Mouse (Mus musculus) liver, adult 2 months (tissue): ENCODE measurements around the gene Nr5a1.

Experiments
- CTCF ChIP-seq: fragments of 200-500 bp; IDR thresholded peaks from 2 replicates; pipeline ENCODE4 v1.5.1; 2011; ENCODE audit warnings: low read depth, low read length, control low read depth
- POLR2A ChIP-seq: fragments of 200-500 bp; IDR thresholded peaks from 2 replicates; pipeline ENCODE4 v1.6.1; 2011; ENCODE audit warnings: low read length, control low read depth; ENCODE audit not compliant: insufficient read depth; ENCODE audit errors: extremely low read depth

DNA sequence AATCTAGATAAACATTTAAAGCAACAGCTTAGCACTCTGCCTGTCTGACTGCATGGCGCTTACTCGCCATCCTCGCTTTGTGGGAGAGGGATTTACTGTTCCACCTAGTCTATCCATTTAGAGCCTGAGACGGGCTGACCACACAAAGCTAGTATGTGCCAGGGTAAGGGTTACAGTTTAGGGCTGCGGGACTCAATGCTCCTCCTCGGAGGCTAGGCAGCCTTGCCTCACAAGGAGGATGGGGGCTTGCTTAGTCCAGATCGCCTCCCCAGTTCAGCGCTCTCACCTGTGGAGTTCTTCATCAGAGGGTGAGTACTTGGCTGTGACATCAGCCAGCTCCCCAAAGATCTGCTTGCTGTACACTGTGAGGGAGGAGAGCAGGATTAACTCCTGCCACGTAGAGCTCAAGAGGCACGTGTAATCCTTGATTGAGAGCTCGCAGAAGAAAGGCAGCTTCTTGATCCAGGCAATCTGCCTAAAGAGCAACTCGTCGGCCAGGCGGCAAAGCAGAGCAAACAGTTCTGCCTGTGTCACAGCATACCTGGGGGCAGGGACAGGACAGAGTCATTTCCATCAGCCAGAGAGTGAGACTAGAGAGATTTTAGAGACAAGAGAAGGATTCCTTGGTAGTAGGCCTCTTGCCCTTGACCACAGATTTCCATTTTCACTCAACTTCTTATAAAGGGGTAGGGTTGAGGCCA, 24.4 kb upstream of the Nr5a1 start:
- TF ChIP-seq POLR2A (no peak), CTCF (no peak)
